Mouse (Mus musculus) embryo, embryonic 10.5 days (tissue): ENCODE measurements around the gene Intu.

Experiments
- DNase-seq: peaks from one replicate; pipeline ENCODE4 v3.0.0-alpha.2; 2015; ENCODE audit warnings: low spot score

Intu gene

DNA sequence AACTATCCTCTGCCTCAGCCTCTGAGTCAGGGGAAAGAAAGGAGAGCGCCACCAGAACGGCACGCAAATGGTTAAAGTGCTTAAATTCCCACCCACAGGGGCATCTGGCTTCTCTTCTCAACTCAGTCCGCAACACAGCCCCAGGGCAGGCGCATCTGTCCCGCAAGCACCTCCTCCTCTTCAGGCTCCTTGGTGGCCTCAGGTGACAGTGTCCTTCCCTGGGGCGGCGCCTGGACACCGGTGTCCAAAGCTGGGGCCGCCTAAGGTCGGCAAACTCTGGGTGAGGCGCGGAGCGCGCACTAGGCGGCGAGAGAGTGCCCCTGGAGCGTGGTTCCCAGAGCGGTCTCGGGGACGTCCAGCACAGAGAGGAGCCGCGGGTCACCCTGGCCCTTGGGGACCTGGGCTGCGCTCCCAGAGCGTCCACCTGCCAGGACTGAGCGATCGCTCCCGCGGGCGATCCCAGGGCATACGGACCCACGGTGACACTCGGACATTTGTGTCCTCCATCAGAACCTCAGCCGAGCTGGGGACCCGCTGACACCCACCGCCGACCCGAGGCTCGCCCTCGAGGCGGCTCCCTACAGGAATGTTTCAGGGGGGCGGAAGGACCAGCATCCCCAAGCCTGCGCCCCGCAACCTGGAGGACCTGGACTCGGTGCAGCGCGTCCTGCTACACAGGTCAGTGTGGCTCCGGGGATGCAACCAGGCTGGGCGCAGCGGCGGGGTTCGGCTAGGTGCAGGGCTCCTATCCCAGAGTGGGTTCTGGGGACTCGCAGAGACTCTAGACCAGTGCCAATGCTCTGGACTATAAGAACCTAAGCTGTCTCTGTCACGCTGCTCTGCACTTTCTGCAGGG is at the start of gene Intu:
Gene Intu (plus strand): TSS at position 1 of the 856 bp plus-strand sequence.
- DNase-seq, result peak; percentile 73

GRCm38 (mm10) chr3:40483221-40483654 is 47.8 kb upstream of the Intu start:
- DNase-seq, result peak; percentile 59

DNA sequence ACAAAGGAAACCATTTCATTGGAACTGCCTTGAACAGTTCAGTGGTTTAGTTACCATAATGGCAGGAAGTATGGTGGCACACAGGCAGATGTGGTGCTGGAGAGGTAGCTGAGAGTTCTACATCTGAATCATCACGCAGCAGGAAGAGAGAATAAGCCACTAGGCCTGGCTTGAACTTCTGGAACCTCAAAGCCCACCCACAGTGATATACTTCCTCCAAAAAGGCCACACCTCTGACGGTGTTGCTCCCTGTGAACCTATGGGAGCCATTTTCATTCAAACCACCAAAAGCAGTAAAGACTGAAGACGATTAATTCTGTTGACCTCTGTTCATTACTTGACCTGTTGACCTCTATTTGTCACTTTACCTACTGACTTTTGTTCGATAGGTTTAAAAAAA is 43.7 kb upstream of the Intu start:
- DNase-seq, result no peak

GRCm38 (mm10) chr3:40491742-40492141 is 39.3 kb upstream of the Intu start:
- DNase-seq, result no peak

- peak; percentile 27 for DNase-seq
Observed at GRCm38 (mm10) chr3:40498898-40499297, 32.2 kb upstream of the Intu start.

DNA sequence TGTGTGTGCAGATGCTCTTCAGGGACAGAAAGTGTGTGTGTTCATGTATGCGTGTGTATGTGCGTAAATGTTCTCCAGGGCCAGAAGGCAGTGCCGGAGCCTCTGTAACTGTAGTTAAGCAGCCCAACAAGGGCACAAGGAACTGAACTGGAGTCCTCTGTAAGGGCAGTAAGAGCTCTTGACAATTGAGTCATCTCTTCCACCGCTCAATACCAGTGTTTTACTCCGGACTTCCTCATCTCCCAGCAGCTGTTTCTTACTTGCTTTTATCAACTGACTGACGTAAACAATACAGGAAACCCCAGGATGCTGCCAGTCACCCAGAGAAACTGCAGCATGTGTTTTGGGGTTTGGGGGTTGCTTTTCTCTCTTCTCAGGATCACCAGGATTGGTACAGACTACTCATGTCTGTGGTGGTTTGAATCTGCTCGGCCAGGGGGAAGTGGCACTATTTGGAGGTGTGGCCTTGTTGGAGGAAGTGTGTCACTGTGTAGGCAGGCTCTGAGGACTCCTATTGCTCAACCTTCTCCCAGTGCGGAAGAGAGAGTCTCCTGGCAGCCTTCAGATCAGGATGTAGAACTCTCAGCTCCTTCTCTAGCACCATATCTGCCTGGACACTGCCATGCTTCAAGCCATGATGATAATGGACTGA is 30.8 kb upstream of the Intu start:
- DNase-seq, result no peak

GRCm38 (mm10) chr3:40504377-40504776 is 26.7 kb upstream of the Intu start:
- no peak for DNase-seq

DNA sequence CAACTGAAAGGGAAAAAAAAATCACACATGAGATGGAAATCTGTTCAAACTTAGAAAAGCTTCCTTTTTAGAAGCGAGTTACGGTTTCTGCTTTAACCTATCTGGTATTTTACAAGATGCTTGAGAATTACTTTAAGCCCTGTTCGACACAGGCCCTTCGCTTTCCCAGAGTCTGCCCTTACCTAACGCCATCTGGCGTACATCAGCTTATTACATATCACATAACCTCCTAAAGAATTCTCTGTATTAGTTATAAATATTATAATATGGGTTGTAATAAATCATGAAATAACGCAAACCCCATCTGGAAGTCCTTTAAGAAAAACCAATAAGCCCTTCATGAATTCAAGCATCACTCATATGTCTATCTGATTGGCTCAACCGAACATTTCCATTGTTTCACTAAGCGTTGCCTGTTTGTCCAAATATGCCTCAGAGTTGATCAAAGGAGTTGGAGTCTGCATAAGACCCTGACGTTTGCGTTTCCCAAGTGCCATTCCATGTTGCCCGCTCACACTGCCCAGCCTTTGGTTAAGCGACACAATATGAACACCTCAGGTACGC is 25.6 kb upstream of the Intu start:
- no peak for DNase-seq

DNA sequence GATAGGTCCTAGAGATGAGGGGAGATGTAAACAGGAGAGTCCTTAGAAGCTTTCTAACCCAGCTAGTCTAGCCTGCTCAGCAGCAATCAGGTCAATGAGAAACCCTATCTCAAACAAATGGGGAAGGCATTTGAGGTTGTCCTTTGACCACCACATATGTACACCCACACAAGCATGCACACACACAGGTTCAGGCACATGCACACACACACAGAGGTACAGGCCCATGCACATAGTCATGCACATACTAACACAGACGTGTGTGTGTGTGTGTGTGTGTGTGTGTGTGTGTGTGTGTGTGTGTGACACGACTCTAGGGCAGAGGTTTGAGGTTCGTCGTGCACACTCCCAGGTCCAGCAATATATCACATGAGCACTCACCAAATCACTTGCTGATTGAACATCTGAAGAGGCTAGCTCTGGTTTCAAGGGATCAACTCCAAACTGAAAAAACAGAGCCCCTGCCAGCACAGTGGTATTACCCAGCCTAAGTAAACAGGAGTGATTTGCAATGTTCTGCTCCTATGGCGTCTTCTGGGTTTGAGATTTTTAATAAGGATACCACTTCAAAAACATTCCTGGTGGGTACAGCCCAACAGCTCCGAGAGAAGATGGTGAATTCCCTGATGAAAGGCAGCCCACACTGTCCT is 22.0 kb upstream of the Intu start:
- DNase-seq, result no peak

- no peak for DNase-seq
Observed at GRCm38 (mm10) chr3:40510567-40510966, 20.5 kb upstream of the Intu start.

DNA sequence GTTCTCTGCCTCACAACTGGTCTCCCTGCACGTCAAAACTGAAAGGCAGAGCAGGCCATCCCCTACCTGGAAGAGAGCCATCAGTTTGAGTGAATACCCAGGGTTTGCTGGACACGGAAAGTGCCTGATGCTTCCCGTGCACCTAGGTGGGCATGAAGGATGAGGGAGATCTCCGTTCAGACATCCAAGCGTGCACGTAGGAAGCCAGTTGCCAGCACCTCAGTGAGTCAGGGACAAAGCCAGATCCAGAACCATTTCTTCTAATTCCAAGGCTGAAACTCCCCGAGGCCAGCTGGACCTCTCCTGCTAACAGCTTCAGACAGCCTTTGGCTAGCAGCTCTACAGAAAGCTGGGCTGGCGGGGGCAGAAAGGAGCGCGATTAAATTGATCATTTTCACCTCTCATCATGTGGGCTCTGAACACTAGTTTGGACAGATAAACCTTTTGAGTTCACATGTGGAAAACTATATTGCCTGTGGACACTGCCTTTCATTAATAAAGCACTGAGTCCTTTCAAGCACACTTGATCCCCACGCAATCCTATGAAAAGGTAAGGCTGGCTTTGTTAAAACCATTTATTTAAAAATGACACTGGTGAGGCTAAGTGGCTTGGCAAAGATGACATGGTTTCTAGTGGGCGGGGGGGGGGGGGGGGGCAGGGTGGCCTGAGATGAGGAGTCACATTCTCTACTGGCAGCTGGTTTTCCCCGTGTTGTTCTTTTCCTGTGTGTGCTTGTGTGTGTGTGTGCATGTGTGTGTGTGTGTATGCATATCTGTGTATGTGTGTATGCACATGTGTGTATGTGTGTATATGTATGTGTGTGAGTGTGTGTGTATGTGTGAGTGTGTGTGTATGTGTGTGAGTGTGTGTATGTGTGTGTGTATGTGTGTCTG is 17.9 kb upstream of the Intu start:
- DNase-seq, result no peak

DNA sequence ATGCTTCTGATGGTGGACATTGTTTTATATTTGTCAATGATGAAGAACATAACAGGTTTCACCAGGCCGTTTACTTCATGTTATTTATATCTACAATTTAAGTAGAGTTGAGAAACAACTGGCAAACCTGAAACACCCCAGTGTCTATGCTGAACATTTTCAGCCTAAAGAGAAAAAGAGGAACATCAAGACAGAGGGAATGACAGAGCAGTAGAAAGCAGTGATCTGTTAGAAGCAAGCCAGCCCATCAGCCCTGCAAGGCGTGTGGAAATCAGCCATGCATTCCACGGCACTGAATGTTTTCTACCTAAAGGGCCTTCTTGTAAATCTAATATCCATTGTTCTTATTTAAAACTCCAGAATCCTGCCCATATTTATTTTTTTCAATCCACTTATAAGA is 12.8 kb upstream of the Intu start:
- DNase-seq, result no peak

- no peak for DNase-seq
Observed at GRCm38 (mm10) chr3:40519555-40519954, 11.5 kb upstream of the Intu start.

- no peak for DNase-seq
Observed at GRCm38 (mm10) chr3:40520567-40520966, 10.5 kb upstream of the Intu start.

DNA sequence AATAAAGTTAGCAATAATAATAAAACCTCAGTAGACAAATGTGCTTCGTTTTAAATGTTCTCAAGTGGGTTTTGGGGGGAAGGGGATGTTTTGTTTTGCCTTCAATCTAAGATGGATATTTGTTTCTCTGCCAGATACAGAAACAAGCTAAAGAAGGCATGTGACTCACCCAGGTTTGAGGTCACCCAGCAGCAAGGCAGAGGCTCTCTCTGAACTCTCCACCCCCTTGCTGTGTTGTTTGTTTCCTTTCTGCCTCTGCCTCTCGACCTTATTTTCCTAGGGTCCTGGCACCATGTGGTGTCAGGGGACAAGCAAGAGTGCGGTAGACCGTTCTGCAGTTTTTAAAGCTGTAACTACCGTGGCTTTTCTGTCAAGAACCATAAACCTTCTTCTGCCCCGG is 8.6 kb upstream of the Intu start:
- DNase-seq, result no peak

DNA sequence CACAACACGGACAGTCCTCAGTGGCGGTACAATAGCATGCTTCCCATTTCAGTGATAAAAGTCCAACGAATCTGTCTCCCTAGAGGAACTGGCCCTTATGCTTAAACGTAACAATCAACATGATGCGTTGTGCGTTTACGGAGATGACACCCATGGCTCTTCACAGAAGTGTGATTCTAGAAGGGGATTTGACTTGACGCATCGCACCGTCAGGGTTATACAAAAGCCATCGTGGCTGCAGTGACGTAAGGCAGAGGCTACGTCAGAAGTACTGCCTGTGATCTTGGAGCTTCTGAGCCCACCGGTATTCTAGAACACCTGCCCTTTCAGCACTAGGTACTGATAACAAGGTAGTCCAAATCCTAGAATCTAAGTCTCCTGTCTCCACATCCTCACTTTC is 8.2 kb upstream of the Intu start:
- no peak for DNase-seq

DNA sequence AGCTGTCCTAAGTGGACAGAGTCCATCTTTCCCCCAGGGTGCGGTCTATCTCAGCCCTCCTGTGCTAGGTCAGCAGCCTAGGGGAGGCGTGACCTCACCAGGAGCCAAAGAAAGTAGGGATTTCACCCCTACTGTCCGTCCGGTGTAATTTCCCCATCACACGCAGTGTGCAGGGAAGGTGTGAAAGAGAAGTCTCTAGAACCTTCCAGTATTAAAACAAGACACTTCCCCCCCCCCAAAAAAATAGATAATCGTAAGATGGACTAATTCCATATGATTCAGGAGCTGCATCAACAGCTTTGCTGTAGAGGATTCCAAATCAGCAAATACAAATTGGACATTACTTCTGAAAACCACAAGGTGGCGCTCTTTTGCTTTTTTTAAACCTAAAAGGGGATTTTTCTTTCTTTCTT is 7.7 kb upstream of the Intu start:
- DNase-seq, result peak; percentile 81

DNA sequence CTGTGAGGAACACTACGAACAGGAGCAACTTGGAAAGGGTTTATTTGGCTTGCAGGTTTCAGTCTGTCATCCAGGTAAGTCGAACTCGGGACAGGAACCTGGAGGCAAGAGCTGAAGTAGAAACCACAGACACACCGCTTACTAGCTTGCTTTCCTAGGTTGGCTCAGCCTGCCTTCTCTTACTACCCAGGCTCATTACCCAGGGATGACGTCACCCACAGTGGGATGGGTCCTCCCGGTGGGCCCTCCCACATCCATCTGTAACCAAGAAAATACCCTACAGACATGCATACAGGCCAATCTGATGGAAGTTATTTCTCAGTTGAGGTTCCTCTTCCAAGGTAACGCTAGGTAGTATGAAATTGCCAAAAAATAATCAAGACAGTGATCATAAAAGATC is 6.2 kb upstream of the Intu start:
- no peak for DNase-seq

- DNase-seq, result peak; percentile 86
Observed at GRCm38 (mm10) chr3:40525341-40525740, 5.7 kb upstream of the Intu start.

GRCm38 (mm10) chr3:40526095-40526494 is 5.0 kb upstream of the Intu start:
- DNase-seq, result no peak

GRCm38 (mm10) chr3:40527218-40527617 is 3.9 kb upstream of the Intu start:
- DNase-seq, result no peak
